Comparison of ENCODE assay signal across 18 mouse cellular contexts in genomic region chr3:89408448-89408847, GRCm38 (mm10). TPM values are rescaled to one million over a fixed set of nuclear protein-coding genes. Genes with fewer than 3 reads are reported as not detected.
"Had no signal": no experiment of that assay in that cellular context is flagged by ENCODE, and none has a peak within 500 bp of the region (broad histone marks: within the 10 kb centered on the region; RNA-seq: fewer than 3 reads in every experiment).

No protein-coding gene starts in this region.

- H3K4me2 ChIP-seq: liver, embryonic 11.5 days; liver, embryonic 15.5 days; lung, embryonic 14.5 days; neural tube, embryonic 15.5 days had no signal

- H3K9me3 ChIP-seq: liver, embryonic 15.5 days; midbrain, embryonic 10.5 days; neural tube, embryonic 15.5 days had no signal

- DNase-seq: kidney, postnatal 14 days; left cerebral cortex, postnatal 4 days; lung, embryonic 14.5 days; lung, postnatal 10 days; lung, postnatal 4 days; midbrain, embryonic 14.5 days; right cerebral cortex, adult 18-20 months; right cerebral cortex, postnatal 25 days; thymus, postnatal 4 days had no signal

- H3K27me3 ChIP-seq: liver, embryonic 15.5 days; neural tube, embryonic 15.5 days had no signal

- H3K4me3 ChIP-seq: liver, embryonic 15.5 days; midbrain, embryonic 10.5 days; myocyte; neural tube, embryonic 15.5 days had no signal

- H3K9ac ChIP-seq: liver, embryonic 15.5 days; lung, embryonic 14.5 days; neural tube, embryonic 15.5 days had no signal

- H3K27ac ChIP-seq: liver, embryonic 15.5 days; midbrain, embryonic 10.5 days; neural tube, embryonic 15.5 days had no signal

RNA-seq across cellular contexts. Expression of gene Lenep, which starts 5.9 kb away (rescaled TPM):
- total RNA-seq: left cerebral cortex, postnatal 10 days had no signal
- polyA plus RNA-seq: large intestine, adult 2 months; liver, embryonic 11.5 days; liver, embryonic 15.5 days; midbrain, embryonic 14.5 days; myocyte; small intestine, adult 2 months; stomach, embryonic 16.5 days had no signal
